Mouse (Mus musculus): ENCODE results near the gene Tm9sf1.

The Tm9sf1 gene

DNA sequence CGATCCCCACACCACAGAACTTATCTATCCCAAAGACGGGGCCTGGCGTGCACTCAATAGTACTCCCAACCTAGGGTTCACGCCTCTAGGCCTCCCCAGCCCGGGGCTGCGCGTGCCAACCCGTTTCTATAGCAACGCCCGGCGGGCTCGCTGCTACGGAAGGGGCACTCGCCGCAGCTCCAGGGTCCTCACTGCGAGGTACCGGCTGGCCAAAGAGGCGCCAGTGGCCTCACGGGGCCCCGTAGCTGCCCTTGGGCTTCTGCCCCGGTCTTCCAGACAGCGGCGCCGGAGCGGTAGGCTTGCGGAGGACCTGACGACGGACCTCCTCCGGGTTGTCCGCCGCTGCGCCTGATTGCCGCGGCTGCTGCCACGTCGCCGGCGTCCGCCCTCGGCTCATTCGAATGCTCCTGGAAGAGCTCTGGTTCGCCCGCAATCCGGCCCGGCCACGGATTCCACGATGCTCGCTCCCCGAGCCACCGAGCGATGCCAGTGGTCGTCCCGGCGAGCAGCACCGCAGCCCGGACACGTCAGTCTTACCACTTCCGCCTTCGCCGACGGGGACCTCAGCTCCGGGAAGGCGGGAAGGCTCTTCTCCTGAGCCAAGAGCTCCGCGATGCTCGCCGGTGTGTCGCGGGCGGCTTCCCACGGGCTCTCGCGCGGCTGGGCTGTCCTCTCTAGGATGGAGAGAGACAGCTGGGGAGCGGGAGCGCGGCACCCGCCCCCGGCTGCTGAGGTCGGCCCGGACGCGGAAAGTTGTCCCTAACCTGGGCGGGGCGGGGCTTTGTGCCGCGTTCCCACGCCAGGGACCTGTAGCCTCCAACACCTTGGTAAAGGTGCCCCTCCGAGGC, at the start of gene Tm9sf1:
Gene Tm9sf1 (minus strand): TSS at position 747 of the 848 bp plus-strand sequence.
- DNase-seq = peak; percentile 84 to 89

DNA sequence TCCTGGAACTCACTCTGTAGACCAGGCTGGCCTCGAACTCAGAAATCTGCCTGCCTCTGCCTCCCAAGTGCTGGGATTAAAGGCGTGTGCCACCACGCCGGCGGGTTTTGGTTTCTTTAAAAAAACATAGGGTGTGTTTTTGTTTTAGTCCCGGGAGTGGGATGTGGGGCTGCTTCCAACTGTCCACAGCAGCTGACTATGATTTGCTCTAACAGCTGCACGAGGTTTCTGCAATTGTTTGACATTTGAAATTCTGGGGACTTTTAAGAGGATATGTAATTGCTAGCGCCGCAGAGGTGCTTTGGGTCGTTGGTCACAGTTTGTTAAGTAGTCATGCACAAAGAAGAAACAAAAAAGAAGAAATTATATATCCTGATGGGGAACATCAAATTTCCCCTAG, 45.8 kb upstream of the Tm9sf1 start:
- DNase-seq = no peak

DNA sequence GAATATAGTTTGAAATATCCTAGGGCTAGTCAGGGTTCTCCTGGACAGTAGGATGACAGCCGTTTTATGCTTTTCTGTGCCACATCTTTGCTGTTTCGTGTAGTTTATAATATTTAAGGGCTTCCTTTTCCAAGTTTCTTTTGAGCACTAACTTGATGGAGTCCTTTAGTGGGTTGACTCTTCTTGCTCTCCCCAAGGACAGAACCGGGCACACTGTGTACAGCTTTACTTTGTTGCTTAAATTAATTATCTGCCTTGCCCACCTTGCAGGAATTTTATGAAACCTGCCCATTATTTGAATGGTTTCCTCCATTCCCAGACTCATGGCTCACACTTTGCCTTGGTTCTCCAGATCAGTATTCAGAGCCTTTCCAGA, 38.5 kb upstream of the Tm9sf1 start:
- no peak for DNase-seq

DNA sequence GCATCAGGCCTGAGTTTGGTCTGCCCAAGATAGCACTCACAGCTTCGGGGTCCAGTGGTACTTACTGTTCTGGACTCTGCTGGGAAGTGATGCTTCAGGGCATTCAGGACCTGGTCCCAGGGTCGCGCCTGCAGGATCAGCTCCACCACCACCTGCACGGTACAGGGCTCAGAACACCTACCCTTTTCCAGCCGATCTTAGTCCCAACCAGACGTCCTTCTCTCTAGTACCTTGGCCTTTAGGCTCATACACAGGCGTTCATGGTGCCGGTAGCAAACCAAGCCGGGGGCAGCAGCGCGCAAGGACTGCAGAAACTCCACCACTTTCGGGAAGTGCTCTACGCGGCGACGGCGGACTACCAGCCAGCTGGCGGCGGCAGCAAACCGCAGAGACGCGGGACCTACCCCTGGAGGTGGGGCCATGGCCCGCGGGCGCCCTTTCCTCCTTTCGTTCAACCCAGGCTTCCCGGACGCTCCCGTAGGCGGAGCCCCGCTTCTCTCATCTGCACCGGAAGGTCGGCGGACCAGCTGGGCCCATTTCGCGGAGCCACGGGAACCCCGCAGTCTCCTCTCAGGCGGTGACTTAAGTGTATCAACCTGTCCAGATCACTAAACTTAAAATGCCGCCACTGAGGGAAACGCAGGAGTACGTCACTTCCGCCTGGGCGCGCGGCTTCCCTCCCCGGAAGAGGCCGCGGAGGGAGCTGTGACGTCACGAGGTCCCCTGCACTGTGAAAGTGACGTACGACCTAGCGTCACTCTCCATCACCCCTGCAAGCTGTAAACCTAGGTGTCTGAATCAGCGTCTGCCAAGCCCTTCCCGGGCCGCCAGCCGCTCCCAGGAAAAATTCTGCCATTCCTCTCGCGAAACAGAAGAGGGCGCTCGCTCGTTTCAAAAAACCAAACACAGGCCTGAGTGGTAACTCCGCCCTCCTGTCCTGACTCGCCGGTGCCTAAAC, 37.8 kb upstream of the Tm9sf1 start, which contains the start of gene Tinf2:
Gene Tinf2 (minus strand): TSS at position 661 of the 958 bp plus-strand sequence.
- DNase-seq = peak; percentile 96 to 97

DNA sequence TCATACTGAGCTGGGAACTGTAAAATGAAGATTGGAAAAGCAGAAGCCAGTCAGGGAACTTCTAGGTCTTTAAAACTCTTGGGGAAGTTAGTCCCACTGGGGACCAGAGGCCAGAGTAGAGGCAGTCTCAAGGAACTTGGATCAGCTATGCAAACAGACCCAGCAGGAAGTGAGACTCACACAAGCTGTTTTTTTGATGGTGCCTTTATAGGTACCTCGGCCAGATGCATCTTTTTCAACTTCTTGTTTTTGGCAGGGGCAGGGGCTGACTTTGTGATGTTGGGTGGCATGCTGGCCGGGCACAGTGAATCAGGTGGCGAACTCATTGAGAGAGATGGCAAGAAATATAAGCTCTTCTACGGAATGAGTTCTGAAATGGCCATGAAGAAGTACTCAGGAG, 34.0 kb upstream of the Tm9sf1 start:
- DNase-seq = peak in 1 of 2 experiments; percentile 23

DNA sequence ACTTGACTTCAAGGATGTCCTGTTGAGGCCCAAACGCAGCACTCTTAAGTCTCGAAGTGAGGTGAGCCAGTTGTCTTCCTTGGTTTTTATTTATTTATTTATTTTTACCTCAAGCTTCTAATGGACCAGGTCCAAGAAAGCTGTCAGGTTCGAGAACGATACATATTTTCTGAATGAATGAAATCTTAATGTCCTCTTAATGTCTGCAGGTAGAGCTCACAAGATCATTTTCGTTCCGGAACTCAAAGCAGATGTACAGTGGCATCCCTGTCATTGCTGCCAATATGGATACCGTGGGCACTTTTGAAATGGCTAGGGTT, 29.1 kb upstream of the Tm9sf1 start:
- no peak for DNase-seq

DNA sequence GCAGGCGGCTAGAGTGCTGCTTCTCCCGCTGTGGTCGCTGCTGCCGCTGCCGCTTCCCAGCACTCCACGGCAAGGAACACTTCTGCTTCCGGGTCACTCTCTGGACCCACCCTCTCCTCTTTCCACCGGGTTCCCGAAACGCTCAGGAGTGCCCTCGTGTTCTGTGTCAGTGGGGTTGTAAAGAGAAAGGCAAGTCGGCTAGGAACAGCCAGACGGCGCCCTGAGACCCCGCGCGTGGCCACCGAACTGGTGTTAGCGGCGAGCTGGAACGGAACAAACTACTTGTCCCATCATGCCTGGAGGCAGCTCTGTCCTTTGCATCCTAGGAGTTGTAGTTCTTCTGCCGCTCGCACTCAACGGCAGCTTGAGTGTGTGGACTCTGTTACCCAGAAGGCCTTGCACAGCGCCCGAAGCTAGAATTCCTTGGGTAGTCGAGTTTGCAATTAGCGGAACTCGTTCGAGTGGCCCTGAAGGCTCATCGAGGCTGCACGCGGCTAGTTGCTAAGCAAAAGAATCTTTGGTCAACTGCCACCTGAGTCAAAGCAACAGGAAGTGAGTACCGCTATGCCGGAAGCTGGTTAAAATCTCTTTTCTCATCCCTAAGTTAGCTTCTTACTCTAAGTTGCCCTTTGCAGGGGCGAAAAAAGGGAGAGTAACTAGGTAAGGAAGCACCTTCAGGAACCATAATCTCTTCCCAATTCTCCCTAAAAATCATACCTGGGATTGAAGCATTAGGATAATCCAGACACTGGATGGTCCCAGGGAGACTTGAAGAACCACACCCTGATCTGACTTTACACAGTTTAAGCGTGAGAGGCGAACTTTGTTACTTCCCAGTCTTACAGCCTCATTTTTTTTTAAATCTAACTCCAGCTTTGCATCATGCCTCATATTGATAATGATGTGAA, 28.5 kb upstream of the Tm9sf1 start, which contains the start of the genes Gmpr2 and Nedd8:
Gene Gmpr2 (plus strand): TSS at position 109 of the 908 bp plus-strand sequence.
Gene Nedd8 (minus strand): TSS at position 292 of the 908 bp plus-strand sequence.
- DNase-seq = peak; percentile 86 to 88

DNA sequence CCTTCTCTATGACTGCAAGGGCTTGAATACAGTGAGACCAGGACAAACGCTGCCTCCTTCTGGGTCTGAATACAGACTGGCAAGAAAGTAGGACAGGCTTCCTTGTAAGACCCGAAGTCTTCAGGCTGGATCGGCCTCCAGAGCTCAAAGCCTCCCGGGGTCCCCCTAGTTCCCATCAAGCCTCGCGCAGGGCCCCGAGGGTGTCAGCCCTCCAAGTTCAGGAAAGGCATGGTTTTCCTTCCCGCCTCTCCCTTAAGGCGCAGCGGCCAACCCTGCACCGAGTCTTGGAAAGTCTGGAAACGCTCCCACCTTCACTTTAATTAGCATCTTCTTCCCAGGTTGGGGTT, 27.9 kb upstream of the Tm9sf1 start:
- DNase-seq = no peak

DNA sequence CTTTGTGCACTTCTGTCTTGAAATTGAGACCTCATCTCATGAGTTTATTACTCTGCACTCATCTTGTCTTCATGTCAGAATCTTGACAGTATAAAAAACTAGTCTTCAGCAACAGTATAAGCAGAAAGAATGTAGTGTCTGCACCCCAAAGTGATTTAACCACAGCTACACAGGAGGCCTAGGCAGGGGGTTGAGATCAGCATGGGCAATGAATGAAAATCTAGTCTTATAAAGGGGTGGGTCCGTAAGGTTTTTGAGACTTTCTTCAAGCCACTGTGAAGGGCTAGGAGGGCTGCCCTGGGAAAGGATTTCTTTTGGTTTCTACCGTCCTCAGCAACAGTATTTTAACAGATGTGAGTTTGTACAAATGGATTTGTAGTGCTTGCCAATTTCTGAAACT, 17.0 kb upstream of the Tm9sf1 start:
- no peak for DNase-seq

DNA sequence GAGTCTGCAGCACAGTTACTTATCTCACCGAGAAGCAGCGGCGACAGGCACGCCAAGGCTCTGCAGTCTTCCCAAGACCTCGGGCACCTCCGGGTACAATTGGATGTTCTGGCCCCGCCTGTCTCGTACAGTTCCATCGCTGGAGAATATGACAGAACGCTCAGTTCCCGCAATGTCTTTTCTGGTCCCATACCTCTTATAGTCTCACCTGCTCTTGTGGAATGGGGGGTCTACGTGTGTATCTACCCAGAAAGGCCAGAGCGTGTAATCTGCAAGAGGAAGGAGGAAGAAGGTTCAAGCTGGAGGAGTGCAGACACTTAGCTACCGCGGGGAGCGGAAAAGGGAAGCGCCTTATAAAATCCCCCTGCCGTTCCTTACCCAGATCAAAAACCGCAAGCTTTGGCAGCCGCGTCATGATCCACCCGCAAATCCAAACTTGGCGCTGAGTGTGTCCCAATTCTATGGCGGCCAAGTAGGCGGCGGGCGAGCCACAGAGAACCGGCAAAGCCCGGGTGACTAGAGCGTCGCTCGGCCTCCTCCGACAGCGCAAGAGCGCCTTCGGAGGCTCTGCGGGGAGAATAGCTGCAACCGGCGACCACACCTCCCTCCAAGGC, 16.5 kb upstream of the Tm9sf1 start, which contains the start of gene Mdp1:
Gene Mdp1 (minus strand): TSS at position 549 of the 614 bp plus-strand sequence.
- peak; percentile 79 to 80 for DNase-seq

DNA sequence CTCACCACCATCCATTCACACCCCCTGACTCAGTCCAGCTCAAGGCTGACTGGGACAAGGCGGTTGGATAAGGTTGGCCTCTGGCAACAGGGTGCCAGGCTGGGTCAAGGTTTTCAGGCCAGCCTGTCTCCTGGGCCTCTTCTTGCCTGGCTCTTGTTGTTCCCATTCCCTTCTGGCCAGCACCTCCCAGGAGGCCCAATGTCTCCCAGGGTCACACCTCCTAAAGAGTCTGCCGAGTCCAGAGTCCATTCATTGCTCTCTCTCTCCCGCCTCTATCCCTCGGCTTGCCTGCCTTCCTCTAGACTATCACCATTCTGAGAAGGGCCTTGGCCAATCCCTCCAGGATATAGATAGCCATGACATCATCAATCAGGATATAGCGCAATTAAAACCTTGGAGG, 14.4 kb upstream of the Tm9sf1 start:
- DNase-seq = no peak

DNA sequence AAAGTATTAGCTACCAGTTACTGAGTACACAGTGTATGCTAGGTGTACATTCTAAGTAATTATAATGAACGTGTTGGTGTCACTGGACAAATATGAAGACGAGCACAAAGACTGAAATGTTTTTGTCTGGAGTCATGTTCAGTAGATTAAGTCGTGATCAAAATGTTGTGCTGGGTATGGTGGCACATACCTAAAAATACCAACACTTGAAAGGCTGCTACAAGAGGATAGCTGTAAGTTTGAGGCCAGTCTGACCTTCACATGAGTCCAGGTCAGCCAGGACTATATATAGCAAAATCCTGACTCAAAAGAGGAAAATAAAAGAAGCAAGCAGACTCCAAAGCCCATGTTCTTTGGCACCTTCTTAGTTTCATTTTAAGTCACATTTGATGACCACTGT, 13.3 kb upstream of the Tm9sf1 start:
- no peak for DNase-seq

DNA sequence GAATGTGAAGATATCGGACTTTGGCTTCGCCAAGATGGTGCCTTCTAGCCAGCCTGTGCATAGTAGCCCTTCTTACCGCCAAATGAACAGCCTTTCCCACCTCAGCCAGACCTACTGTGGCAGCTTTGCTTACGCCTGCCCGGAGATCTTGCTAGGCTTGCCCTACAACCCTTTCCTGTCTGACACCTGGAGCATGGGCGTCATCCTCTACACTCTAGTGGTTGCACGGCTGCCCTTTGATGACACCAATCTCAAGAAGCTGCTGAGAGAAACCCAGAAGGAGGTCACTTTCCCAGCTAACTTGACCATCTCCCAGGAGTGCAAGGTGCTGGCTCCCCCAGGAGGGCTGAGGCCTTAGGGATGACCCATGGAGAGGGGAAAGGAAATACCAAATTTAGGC, 7.9 kb upstream of the Tm9sf1 start:
- DNase-seq = no peak

DNA sequence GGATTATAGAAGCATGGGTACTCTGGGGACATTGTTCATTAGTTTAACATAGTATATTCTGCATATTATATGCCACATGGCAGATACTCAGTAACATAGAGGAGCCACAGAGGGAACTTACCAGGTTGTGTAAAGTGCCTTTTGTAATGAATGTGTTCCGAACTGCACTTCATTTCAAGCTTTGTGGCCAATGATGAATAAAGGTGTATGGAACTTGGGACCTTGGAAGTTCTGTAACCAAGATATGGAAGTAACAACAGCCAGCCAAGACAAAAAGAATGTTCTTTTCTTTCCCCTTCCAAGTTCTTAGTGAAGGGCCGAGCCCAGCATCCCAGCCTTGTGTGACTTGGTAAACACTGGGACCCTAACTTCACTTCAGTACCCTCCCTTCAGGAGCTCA, 6.3 kb upstream of the Tm9sf1 start, which contains the start of gene Tssk4:
Gene Tssk4 (plus strand): TSS at position 301 of the 400 bp plus-strand sequence.
- no peak for DNase-seq

DNA sequence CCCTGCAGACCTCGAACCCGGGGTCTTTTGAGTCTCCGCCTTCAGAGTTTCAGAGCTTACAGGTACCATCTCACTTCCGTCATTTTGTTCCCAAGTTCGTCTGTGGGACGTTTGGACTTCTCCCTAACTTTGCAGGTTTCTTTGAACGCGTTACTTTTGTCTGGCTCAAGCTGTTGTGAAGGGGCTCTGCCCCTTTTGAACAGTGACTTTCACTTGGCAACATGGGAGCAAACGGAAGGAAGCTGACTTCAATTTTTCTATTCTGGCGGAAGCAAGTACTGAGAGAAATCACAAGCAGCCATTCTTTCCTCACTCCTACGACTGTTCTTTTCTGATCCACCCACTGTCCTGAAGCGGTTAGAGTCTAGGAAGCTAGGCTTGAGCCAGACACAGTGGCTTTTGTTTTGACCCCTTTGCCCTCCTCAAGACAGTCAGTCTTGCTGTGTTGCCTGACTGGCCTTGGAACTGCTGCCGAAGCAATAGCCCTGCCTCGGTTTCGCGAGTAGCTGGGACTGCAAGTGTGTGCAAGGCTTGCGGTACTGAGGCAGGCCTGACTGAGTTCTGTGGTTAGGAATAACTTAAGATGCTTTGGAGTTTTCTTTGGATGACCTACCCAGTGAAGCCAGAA, 769 bp upstream of the Tm9sf1 start:
- DNase-seq = peak; percentile 35 to 36

DNA sequence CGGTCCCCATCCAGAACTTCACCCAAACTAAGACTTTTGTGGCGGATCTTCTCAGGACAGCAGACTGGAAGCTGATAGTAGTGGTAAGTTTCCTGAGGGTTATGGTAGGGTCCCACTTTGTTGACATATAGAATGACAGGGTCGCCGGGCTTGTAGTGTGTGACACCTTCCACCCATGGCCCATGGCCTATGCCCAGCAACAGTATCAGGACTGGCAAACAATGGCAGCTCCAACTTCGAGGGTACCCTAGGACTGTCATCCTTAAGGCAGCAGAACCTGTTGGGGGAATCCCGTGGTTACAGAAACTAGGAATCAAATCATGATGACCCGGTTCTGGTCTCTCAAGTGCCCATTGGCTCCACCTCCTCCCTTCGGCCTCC, 937 bp downstream of the Tm9sf1 start:
- DNase-seq = no peak

DNA sequence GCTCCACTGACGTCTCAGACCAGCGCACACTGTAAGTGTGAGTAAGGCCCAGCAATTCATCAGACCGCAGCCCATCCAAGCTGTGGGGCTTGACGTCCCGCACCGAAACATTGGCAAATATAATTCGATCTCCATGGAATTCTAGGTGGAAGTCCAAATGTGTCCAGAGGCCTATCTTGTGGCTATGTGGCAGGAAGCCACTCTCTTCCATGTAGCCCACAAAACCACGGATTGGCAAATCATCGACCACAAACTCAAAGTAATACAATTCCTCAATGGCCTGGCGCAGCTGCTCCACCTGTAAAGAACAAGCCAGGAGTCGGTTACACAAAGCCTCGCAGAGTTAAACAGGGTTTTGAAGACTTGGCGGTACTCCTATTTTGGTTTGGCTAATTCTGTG, 2.3 kb downstream of the Tm9sf1 start:
- DNase-seq = no peak

DNA sequence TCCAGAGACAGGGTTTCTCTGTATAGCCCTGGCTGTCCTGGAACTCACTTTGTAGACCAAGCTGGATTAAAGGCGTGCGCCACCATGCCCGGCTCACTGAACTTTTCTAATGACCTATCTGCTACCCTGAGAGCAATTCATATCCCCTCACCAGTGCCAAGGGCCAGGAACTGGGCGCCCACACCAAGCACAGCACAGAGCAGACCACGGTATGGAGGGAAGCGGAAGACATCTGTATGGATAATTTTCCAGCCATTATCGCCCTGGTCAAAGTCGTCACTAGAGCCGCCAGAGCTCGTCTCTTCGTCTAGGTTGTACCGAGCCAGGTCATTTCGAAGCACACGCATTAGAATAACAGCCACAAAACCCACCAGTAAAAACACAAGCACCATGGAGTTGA, 2.8 kb downstream of the Tm9sf1 start:
- DNase-seq = no peak

DNA sequence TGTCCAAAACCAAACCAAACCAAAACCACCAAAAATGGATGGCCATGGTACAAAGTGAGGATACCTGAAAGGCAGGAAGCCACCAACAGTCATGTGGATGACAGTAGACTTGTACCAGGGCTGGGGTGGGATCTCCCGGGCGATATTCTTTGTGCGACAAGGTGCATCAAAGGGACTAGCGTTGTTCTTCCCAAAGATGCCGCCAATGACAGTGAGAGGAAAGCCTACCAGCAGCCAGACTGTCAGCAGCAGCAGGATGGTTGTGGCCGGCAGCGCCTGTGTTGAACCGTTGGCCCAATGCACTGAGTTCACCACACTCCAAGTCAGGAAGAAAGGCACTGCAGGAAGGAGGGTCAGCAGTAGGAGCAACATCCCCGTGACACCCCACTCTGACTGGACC, 5.8 kb downstream of the Tm9sf1 start, which contains the start of gene Gm49378:
Gene Gm49378 (minus strand): TSS at position 101 of the 400 bp plus-strand sequence.
- no peak for DNase-seq

DNA sequence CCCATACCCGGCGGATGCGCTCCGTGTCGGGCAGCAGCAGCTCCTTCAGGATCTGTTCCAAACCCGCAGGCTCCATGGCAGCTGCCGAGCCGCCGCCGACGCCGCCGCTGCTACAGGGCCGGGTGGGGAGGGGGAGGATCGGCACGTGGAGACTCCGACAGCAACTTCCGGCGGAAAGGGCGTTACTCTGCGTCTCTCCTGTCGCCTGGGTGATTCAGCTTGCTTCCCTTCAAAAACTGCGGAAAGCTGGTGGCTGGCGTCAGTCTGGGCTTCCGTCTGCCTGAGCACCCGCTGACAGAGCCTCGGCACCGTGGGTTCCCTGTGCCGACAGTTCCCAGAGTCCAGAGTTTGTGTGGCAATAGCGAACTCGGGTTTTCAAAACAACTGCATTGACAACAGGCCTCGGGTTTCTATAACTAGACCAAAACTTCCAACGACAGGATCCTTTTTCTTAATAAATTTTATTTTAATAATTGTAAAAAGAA, 8.0 kb downstream of the Tm9sf1 start, which contains the start of gene Ipo4:
Gene Ipo4 (minus strand): TSS at position 435 of the 485 bp plus-strand sequence.
- DNase-seq = peak; percentile 82

DNA sequence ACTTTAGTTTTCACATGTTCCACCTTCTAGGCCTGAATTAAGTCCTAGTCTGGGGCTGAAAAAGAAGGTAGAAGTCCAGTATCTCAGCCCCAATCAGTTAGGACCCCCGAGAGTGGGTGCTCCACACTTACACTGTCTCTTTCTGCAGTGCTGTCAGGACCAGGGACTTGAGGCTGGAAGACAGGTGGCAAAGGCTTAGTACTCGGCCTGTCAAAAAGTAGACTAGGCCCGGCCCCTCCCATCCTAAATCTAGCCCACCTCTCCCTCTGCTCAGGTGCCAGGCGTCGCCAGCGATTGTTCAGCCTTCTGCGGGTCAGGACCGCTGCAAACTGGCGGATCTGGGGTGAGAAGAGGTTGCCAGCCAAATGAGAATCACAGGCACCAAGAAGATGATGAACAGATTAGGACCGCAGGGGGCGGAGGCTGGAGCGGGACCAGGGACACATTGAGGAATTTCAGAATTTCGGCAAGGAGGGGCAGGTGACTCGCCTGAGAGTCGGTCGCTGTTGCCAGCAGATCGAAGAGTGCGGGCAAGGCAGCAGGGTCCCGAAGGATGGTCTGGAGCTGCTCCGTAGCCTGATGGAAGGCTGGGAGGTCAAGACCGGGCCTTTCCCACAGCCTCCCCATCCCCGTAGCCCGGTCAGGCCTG, 8.6 kb downstream of the Tm9sf1 start:
- DNase-seq = no peak

Data from B cell, adult 2 months (primary cell).